Mouse (Mus musculus): ENCODE data around the gene Slc36a2.

DNA sequence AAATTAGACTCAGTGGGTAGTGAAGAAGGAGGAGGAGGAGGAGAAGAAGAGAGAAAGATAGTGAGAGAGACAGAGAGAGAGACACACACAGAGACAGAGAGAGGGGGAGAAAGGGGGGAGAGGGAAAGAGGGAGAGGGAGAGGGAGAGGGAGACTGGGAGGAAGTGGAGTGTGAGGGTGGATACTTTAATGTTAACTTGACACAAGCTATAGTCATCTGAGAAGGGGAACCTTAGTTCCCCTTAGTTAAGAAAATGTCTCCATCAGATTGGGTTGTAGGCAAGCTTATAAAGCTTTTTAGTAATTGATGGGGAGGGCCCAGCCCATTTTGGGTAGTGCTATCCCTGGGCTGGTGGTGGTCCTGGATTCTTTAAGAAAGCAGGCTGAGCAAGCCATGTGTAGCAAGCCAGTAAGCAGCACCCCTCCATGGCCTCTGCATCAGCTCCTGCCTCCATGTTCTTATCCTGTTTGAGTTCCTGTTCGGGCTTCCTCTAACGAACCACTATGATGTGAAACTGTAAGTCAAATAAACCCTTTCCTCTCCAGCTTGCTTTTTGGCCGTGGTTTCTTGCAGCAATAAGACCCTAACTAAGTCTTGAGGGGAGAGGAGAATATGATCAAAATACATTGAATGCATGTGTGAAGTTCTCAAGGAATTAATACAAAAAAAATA lies 30.3 kb downstream of the Slc36a2 start:
- no peak for TF ChIP-seq CTCF (IDR thresholded peaks at IDR 0.05; ENCODE audit: control insufficient read depth, insufficient read depth, insufficient replicate concordance, low read depth, low read length)
- no peak for TF ChIP-seq POLR2A (IDR thresholded peaks at IDR 0.05; ENCODE audit: control insufficient read depth, low read depth, low read length)
